Mouse (Mus musculus): Measurements from ENCODE around the gene Lmod3.

- TF ChIP-seq EP300 (IDR thresholded peaks at IDR 0.05; ENCODE audit: insufficient read depth, low read depth, low read length) (no peak), CTCF (IDR thresholded peaks at IDR 0.05) (no peak), POLR2A (IDR thresholded peaks at IDR 0.05; ENCODE audit: insufficient read depth, low read depth, low read length) (no peak)
These were observed 14.6 kb upstream of the Lmod3 start for GRCm38 (mm10) chr6:97267132-97267531.

Data from heart, adult 2 months (tissue).